Mouse (Mus musculus) olfactory bulb, adult 2 months (tissue): Measurements from ENCODE around the gene Kif13a.

Source experiments
- CTCF ChIP-seq: fragments of 200-500 bp; IDR thresholded peaks from 2 replicates; pipeline ENCODE4 v1.5.1; 2012; ENCODE audit warnings: low read depth, mild to moderate bottlenecking, low read length, moderate library complexity; ENCODE audit not compliant: insufficient read depth
- POLR2A ChIP-seq: fragments of 200-500 bp; IDR thresholded peaks from 2 replicates; pipeline ENCODE4 v1.6.1; 2012; ENCODE audit warnings: mild to moderate bottlenecking, low read depth, low read length, moderate library complexity; ENCODE audit not compliant: insufficient read depth

GRCm38 (mm10) chr13:46976532-46976931, 46.9 kb upstream of the Kif13a start:
- TF ChIP-seq POLR2A (no peak), CTCF (no peak)
